Mouse (Mus musculus) frontal cortex, postnatal 10 days (tissue): ENCODE measurements around the gene Zfp991.
"Not testable (repeated sequence)": the region's sequence is repeated elsewhere in the genome, so short reads cannot be mapped to it uniquely, and the experiment has no call there.

Source experiments
- DNase-seq, 2 experiments: peaks; one replicate each; pipeline ENCODE4 v3.0.0; 2022; ENCODE audit warnings: low spot score in 2 of 2, mixed read lengths in 1 of 2

Gene Zfp991

GRCm38 (mm10) chr4:147181969-147182705, 50.3 kb downstream of the Zfp991 start:
- not testable (repeated sequence) for DNase-seq

GRCm38 (mm10) chr4:147186824-147187223, 55.0 kb downstream of the Zfp991 start:
- DNase-seq = not testable (repeated sequence)

- not testable (repeated sequence) for DNase-seq
These were observed 55.6 kb downstream of the Zfp991 start for GRCm38 (mm10) chr4:147187283-147187965.

DNA sequence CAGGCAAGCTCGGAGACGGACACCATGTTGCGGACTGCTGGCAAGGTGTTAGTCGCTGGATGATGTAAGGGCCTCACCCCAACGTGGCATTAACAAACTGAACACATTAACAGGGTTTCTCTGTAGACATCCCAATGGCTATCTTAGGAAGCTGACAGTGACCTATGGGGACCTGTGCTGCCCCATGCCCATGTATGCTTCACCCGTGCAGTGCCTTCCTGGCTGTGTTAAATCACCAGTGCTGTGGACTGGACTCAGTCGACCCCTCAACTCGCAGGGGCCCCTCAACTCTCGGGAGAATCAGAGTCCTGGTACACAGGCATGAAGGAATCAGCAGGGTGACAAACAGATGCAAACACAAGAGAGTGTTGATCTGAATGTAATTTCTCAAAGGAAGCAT, 63.3 kb downstream of the Zfp991 start:
- not testable (repeated sequence) for DNase-seq

GRCm38 (mm10) chr4:147197210-147197609, 65.4 kb downstream of the Zfp991 start:
- DNase-seq = not testable (repeated sequence)

DNA sequence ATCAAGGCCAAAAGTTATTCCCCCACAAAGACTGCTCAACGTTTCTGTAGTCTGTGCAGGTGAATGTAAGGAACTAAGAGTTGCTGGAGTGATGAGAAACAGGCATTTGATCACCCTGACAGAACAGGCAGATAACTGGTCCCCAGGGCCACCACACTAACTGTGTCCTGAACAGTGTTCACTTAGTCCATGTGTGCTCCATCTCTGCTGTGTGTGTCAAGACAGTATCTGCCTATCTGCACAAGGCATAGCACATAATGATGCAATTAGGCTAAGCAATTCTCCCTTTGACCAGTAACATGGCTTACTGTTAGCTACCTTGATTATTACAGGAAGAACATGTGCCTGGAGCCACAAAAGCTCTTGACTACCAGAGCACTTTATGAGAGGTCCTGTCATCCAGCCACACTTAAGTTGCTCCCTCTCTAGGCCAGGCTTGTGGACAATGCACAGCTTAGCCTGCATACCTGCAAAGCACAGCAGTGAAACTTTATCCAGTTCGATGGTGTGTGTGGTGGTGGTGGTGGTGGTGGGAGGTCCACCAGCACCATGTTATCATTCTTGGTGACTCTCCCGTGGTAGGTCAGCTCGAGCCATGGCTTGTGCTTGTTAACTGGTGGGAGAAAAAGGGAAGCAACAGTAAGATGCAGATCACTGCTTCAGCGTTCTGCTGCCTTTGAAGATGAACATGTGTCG, 67.4 kb downstream of the Zfp991 start:
- DNase-seq = not testable (repeated sequence)

GRCm38 (mm10) chr4:147201920-147202660, 70.3 kb downstream of the Zfp991 start:
- DNase-seq = not testable (repeated sequence)

- DNase-seq = not testable (repeated sequence)
These were observed 80.5 kb downstream of the Zfp991 start for GRCm38 (mm10) chr4:147212182-147212928.

DNA sequence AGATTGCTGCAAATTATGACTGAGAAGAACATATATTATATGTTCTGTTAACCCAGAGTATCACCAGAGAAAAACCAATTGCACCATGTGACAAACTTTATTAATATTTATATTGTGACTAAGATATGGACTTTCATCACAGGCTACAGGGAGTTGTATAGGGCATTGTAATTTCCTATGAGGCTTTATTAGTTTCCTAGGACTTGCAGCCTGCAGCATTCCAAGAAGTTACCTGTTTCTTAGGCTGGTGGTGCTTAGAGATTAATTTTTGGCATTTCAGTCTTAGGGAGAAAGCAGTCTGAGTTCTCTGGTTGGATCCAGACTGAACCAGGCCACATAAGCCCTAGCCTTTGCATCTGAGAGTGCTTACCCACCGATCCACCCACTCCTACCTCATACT, 82.4 kb downstream of the Zfp991 start:
- not testable (repeated sequence) for DNase-seq

DNA sequence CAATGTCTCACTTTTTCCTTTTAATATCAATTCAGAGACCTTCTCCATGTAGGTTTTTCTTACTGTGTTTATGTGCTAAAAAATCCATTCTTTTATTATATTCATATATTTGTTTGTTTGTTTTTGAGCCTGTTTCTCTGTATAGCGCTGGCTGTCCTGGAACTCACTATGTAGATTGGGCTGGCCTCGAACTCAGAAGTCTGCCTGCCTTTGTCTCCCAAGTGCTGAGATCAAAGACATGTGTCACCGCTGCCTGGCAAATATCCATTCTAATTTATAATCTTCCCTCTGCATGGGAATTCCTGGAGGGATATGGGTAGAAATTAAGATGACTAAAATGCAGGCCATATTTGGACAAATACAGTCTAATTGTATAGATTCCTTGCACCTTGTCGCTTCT, 85.8 kb downstream of the Zfp991 start:
- not testable (repeated sequence) for DNase-seq

DNA sequence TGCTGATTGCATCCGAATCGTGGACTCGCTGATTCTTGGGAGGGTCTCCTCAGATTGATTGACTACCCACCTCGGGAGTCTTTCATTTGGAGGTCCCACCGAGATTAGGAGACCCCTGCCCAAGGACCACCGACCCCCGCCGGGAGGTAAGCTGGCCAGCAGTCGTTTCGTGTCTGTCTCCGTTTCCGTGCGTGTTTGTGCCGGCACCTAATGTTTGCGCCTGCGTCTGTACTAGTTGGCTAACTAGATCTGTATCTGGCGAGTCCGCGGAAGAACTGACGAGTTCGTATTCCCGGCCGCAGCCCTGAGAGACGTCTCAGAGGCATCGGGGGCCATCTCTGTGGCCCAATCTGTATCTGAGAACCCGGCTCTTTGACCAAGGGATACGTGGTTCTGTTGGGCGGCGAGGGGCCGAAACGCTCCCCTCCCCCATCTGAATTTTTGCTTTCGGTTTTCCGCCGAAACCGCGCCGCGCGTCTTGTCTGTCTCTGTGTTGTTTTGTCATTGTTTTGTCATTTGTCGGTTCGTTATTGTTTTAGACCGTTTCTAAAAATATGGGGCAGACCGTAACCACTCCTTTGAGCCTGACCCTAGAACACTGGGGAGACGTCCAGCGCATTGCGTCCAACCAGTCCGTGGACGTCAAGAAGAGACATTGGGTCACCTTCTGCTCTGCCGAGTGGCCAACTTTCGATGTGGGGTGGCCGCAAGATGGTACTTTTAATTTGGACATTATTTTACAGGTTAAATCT, 87.7 kb downstream of the Zfp991 start:
- DNase-seq = not testable (repeated sequence)

- DNase-seq = not testable (repeated sequence)
These were observed 88.4 kb downstream of the Zfp991 start for GRCm38 (mm10) chr4:147220226-147220625.

DNA sequence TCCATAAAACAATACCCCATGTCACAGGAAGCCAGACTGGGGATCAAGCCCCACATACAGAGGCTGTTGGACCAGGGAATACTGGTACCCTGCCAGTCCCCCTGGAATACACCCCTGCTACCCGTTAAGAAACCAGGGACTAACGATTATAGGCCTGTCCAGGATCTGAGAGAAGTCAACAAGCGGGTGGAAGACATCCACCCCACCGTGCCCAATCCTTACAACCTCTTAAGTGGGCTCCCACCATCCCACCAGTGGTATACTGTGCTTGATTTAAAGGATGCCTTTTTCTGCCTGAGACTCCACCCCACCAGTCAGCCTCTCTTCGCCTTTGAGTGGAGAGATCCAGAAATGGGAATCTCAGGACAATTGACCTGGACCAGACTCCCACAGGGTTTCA, 90.2 kb downstream of the Zfp991 start:
- DNase-seq = not testable (repeated sequence)

DNA sequence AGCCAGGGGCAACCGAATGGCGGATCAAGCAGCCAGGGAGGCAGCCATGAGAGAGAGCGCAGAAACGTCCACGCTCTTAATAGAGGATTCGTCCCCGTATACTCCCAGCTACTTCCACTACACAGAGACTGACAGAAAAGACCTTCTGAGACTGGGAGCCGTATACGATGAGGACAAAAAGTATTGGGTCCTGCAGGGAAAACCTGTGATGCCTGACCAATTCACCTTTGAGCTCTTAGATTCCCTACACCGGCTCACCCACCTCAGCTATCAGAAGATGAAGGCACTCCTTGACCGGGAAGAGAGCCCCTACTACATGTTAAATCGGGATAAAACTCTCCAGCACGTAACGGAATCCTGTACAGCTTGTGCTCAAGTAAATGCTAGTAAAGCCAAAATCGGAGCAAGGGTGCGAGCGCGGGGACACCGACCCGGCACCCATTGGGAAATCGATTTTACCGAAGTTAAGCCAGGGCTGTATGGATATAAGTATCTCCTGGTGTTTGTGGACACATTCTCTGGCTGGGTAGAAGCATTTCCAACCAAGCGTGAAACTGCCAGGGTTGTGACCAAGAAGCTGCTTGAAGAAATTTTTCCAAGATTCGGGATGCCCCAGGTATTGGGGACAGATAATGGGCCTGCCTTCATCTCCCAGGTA, 92.1 kb downstream of the Zfp991 start:
- peak in 1 of 2 experiments; percentile 19 for DNase-seq

DNA sequence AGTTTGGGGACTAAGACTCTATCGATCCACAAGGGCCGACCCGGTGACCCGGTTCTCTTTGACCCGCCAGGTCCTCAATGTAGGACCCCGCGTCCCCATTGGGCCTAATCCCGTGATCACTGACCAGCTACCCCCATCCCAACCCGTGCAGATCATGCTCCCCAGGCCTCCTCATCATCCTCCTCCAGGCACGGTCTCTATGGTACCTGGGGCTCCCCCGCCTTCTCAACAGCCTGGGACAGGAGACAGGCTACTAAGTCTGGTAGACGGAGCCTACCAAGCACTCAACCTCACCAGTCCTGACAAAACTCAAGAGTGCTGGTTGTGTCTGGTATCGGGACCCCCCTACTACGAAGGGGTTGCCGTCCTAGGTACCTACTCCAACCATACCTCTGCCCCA, 93.8 kb downstream of the Zfp991 start:
- not testable (repeated sequence) for DNase-seq

- DNase-seq = not testable (repeated sequence)
These were observed 98.2 kb downstream of the Zfp991 start for GRCm38 (mm10) chr4:147230026-147230425.
